Mouse (Mus musculus) liver (tissue): Measurements from ENCODE around the gene Otud7a.
"Not testable (repeated sequence)": the region's sequence is repeated elsewhere in the genome, so short reads cannot be mapped to it uniquely, and the experiment has no call there.

Experiments
- DNase-seq: peaks from one replicate; pipeline ENCODE4 v3.0.0-alpha.2; 2020; ENCODE audit warnings: mixed read lengths

Gene Otud7a

GRCm38 (mm10) chr7:63559679-63560078, 115.1 kb downstream of the Otud7a start:
- DNase-seq, result no peak

DNA sequence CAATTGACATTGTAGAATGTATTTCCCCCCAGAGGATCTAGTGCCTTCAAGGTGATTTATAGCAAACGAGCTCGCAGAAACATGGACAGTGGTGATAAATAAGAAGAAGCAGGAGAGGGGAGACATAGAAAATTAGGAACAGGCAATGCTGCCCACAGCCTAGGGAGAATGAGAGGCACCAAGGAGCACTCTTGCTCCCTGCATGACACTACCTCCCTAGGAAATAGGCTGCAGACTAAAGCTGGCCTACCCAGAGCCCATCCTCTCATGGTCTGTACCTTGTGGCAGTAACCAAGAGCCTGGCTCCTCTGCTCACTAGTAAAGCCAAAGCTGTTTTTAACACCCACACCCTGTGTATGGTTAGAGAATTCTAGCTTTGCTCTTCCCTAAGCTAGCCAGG, 138.8 kb downstream of the Otud7a start:
- DNase-seq, result no peak

DNA sequence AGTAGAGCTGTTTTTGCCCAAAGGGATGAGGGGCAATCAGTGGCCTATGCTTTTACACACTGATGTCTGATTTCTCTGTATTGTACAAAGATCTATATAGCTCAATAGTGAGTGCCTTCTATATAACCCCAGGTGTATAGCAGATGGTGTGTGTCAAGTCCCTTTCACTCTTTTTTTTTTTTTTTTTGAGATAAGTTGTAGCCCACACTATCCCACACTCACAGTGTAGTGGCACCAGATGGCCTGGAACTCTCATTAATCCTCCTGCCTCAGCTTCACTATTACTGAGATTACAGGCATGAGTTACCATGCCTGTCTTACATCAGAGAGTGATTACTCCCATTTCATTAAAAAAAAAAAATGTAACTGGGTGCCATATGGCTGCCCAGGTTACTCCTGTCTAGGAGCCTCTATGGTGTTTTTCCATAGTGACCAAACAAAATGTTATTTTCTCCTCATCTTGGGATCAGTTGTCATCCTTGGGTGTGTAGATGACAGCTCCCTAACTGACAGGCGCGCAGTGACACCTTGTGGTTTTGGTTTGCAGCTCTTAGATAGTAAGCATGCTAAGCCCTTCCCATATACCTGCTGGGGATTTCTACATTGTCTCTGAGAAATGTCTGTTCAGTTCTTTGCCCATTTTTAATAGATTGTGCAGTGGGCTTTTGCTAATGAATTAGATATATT, 141.8 kb downstream of the Otud7a start:
- no peak for DNase-seq

DNA sequence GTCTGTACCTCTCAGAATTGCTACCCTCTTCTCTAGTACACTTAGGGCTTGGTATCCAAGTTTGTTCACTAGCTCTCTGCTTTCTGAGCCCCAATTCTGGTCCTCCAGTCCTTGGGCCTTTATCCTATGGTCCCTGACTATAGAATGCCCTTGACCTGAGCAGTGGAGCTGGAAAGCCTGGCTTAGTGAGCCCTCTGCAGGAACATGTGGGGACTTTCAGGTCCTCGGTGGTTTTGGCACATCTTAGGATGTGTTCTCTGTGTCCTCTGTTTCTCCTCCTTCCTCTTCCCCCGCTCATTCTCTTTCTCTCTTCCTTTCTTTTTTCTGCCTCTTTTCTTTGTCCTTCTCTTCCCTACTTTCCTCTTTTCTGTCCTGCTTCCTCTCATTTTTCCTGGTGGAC, 145.8 kb downstream of the Otud7a start:
- no peak for DNase-seq

GRCm38 (mm10) chr7:63591322-63591721, 146.8 kb downstream of the Otud7a start:
- no peak for DNase-seq

DNA sequence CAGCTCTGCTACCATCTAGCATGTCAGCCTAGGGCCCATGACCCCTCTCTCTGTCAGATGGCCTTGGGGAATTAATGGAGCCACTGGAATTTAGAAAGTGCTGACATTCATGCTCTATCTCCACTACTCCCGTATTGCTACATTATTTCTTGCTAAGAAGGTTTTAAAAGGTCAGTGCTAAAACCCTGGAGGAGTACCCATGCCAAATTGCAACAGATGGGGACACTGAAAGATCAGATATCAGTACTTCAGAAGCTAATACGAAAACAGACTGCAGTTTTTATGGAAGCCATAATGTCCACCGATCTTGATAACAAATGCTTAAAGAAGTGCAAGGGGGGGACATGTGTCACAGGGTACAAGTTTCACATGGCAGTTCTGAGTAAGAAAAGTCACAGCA, 147.5 kb downstream of the Otud7a start:
- no peak for DNase-seq

DNA sequence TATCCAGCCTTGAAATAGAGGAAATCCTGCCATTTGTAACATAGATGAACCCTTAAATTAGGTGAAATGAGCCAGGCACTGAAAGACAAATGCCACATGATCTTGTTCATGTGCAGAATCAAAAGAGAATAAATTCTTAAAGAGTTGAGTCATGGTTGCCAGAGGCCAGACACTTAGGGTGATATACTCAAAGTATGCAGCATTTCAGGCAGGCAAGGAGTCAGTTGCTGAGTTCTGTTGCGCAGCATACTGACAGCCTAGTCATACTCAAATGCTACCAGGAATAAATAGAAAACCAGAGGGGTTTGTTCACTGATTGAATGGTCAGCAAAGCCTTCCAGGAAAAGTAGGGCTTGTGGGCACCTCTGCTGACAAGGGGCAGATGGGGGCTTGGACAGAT, 160.3 kb downstream of the Otud7a start:
- DNase-seq, result no peak

DNA sequence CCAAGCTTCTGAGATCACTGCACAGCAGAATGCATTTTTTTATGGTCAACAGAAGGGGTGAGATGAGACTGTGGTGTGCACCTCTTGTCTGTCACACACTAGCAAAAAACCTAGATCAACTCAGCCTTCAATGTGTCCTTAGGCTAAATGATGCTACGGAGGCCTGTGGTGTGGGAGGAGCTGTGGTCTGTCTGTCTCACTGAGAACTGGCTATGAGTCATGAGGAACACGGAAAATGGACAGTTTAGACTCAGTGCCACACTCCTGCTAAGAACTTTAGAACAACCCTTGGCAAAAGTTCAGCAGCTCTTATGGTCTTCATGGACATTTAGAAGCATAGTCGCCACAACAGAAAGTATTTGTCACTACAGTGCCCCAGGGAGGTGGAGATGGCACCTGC, 172.5 kb downstream of the Otud7a start:
- DNase-seq, result no peak

- no peak for DNase-seq
Measured at GRCm38 (mm10) chr7:63620776-63621340, 176.3 kb downstream of the Otud7a start.

- no peak for DNase-seq
Measured at GRCm38 (mm10) chr7:63637651-63638050, 193.1 kb downstream of the Otud7a start.

DNA sequence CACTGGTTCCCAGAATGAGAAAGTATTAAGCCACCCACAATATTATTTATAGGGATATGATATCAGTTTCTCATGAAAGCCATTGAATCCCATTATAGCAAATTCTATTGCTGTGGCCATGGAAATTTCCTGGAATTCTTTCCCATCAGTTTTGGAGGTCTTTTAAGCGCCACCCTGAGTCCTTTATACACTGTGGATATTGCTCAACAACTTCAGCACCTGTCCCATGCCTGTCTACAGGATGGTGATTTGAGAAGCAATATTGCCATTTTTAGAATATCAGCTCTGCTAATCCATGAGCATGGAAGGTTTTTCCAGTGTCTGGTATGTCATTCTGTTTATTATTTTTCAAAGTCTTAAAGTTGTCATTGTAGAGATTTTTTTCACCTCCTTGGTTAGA, 199.5 kb downstream of the Otud7a start:
- no peak for DNase-seq

DNA sequence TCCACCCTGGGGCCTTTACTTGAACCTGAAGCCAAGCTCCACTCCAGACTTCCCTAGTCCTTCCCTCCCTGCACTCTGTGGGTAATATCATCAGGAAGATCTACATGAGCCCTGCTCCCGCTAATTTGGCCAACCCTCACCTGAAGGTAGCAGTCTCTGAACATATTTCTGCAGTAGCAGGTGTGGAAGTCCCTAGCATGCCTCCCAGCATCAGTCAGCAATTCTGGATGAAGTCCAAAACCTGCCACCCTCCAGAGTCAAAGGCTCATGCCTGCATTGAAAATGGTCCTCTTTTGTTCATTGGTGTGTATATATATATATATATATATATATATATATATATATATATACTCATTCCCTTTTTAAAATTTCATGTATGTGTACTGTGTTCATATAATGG, 202.6 kb downstream of the Otud7a start:
- DNase-seq, result no peak

DNA sequence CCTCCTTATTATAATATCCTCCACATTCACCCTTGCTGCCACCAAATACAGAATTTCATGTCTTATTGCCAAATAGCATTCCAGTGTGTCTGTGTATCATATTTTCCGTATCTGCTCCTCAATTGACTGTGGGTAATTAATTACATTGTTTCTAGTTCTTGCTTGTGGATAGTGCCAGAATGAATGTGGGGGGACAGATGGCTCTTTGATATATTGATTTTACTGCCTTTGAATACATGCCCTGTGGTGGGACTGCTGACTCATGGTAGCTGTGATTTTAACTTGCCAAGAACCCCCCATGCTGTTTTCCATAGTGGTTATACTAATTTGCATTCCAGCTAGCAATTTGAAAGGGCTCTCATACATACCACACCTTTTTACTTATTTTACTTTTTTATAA, 215.7 kb downstream of the Otud7a start:
- no peak for DNase-seq

GRCm38 (mm10) chr7:63662757-63663156, 218.2 kb downstream of the Otud7a start:
- no peak for DNase-seq

DNA sequence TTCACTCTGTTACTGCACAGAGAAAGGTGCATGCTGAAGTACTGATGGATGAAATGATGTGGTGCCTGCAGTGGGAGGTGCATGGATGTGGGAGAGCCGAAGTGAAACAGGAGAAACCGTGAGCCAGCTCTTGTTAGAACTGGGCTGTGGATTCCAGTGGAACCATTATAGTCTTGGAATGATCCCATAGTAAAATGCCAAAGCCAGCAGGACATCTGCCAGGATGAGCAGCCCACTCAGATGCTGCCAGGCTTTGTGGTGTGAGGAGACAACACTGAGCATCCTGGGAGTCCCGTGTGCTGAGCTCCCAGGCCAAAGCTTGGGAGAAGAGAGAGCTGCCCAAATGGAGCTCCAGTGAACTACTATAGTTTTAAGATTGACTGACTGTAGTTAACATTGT, 220.9 kb downstream of the Otud7a start:
- DNase-seq, result no peak

- no peak for DNase-seq
Measured at GRCm38 (mm10) chr7:63667986-63668741, 223.6 kb downstream of the Otud7a start.

- DNase-seq, result no peak
Measured at GRCm38 (mm10) chr7:63668951-63669350, 224.4 kb downstream of the Otud7a start.

GRCm38 (mm10) chr7:63670911-63671310, 226.4 kb downstream of the Otud7a start:
- not testable (repeated sequence) for DNase-seq

DNA sequence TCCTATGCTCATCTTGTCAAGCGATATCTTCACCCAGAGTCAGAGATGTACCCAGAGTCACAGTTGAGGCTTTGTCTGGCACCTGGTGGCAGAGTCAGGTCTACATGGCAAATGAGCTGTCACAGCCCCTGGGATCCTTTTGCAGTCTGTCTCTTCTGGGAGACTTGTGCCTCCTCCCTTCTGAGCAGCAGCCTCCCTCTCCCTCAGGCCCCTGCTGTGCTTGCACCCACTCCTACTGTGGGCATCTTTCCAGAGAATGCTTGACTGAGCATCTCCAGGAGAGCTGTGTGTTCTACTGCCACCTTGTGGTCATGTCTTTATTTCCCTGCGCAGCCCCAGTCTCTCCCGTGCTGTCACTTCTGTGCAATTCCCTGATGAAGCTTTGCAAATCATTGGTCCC, 227.4 kb downstream of the Otud7a start:
- DNase-seq, result peak; percentile 26

DNA sequence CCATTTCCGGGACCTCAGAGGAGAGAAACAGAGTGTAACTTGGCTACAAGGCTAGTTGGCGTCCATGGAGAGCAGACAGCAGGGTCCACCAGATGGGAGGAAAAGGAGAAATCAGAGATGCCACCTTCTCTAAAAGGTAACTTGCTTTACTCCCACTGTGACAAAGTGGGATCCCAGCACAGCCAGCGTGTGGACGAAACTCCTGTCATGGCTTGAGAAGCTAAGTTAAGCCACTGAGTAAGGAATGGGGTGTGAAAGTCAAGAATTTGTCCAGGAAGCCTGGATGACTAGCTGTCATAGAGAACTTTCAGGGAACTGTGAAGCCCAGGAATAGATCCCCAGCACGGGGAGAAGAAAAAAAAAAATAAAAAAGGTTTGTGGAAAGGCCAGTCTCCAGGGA, 232.1 kb downstream of the Otud7a start:
- DNase-seq, result no peak

GRCm38 (mm10) chr7:63677149-63677548, 232.6 kb downstream of the Otud7a start:
- DNase-seq, result no peak

DNA sequence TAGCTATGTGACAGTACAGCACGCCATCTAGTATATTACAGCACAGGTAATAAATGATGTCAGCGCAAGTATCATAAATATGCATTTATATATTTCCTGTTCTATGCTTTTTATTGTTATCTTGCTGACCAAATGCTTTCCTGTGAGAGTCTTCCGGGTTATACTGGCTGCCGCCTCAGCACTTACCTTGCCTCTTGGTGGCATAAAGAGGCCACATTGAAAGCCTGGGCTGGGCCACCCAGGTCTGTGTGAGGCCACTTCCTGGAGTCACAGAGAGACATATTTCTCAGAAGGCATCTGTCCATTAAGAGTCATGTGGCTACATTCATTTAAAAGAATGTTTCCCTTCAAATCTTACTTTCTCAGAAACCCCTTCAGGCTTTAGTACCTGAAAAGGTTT, 242.5 kb downstream of the Otud7a start:
- no peak for DNase-seq

- no peak for DNase-seq
Measured at GRCm38 (mm10) chr7:63697921-63698320, 253.4 kb downstream of the Otud7a start.

- DNase-seq, result no peak
Measured at GRCm38 (mm10) chr7:63717903-63718302, 273.4 kb downstream of the Otud7a start.
